Mouse (Mus musculus) neural tube, embryonic 14.5 days (tissue): ENCODE data around the gene Wbp4. TPM values are rescaled to one million over a fixed set of nuclear protein-coding genes. Genes with fewer than 3 reads are reported as not detected.

Experiments
- ATAC-seq: fragments of 200-750 bp; cut with Nextera tagmentation; 2 replicates; pipeline ENCODE4 v1.8.0; 2017; ENCODE audit warnings: low read depth, mild to moderate bottlenecking, moderate TSS enrichment, moderate library complexity
- H3K27ac ChIP-seq: fragments of 300-500 bp; sonication (generic); 2 replicates; pipeline ENCODE4 v1.5.1; 2014; ENCODE audit warnings: low read depth, mild to moderate bottlenecking, control low read depth, low read length, moderate library complexity, mixed read lengths
- H3K27me3 ChIP-seq: fragments of 300-500 bp; sonication (generic); 2 replicates; pipeline ENCODE4 v1.6.1; 2014; ENCODE audit warnings: low read length; ENCODE audit not compliant: control insufficient read depth, insufficient read depth
- H3K36me3 ChIP-seq: fragments of 300-500 bp; sonication (generic); 2 replicates; pipeline ENCODE4 v1.6.1; 2014; ENCODE audit warnings: low read length, mixed read lengths; ENCODE audit not compliant: control insufficient read depth, insufficient read depth
- H3K4me1 ChIP-seq: fragments of 300-500 bp; sonication (generic); 2 replicates; pipeline ENCODE4 v1.6.1; 2014; ENCODE audit warnings: low read length; ENCODE audit not compliant: control insufficient read depth, insufficient read depth
- H3K4me2 ChIP-seq: fragments of 300-500 bp; sonication (generic); 2 replicates; pipeline ENCODE4 v1.6.1; 2014; ENCODE audit warnings: mild to moderate bottlenecking, low read depth, low read length, control low read depth
- H3K4me3 ChIP-seq: fragments of 300-500 bp; sonication (generic); 2 replicates; pipeline ENCODE4 v1.5.1; 2014; ENCODE audit warnings: low read depth, low read length, control low read depth, mixed read lengths
- H3K9ac ChIP-seq: fragments of 300-500 bp; sonication (generic); replicated peaks from 2 replicates; pipeline ENCODE4 v1.6.1; 2014; ENCODE audit warnings: low read depth, mild to moderate bottlenecking, control low read depth, low read length, mixed read lengths
- H3K9me3 ChIP-seq: fragments of 300-500 bp; sonication (generic); 2 replicates; pipeline ENCODE4 v1.6.1; 2016; ENCODE audit warnings: low read length; ENCODE audit not compliant: control insufficient read depth
- WGBS: fragments of 180-500 bp; shearing (Covaris S2); extraction: QIAGEN DNeasy Blood & Tissue Kit; methylation state at CpG from one replicate; pipeline ENCODE4 v1.1.7; 2014; 5-methylcytosine and 5-hydroxymethylcytosine counted together
- polyA plus RNA-seq: library from polyadenylated mRNA; unstranded; fragments of >200 nt; fragmentation: Nextera tagmentation; extraction: Ambion mirVana; gene quantifications from 2 replicates; pipeline ENCODE4 v1.2.1, GENCODE M21; 2014

Gene Wbp4
- polyA plus RNA-seq, 1 experiment from 2014 or later: 47.3 TPM

GRCm38 (mm10) chr14:79513951-79514350 is 32.6 kb upstream of the Wbp4 start:
- ATAC-seq: no peak
- H3K27ac ChIP-seq: no peak overlapping the region
- no peak overlapping the region for H3K4me2 ChIP-seq
- H3K4me3 ChIP-seq: no peak overlapping the region
- H3K9ac ChIP-seq: no peak overlapping the region
- no peaks in the 10 kb centered on the region for H3K9me3 ChIP-seq
- no peaks in the 10 kb centered on the region for H3K27me3 ChIP-seq
- H3K4me1 ChIP-seq: no peaks in the 10 kb centered on the region
- no peaks in the 10 kb centered on the region for H3K36me3 ChIP-seq
- WGBS: 83% methylated on average over 2 of the region's 2 CpGs

GRCm38 (mm10) chr14:79511521-79511920 is 30.2 kb upstream of the Wbp4 start:
- Histone ChIP-seq H3K4me1 (no peaks in the 10 kb centered on the region), H3K4me2 (no peak overlapping the region), H3K36me3 (no peaks in the 10 kb centered on the region), H3K9me3 (no peaks in the 10 kb centered on the region), H3K27ac (no peak overlapping the region), H3K4me3 (no peak overlapping the region), H3K27me3 (no peaks in the 10 kb centered on the region), H3K9ac (no peak overlapping the region)
- ATAC-seq: no peak
- WGBS: 85% methylated on average over 1 of the region's 1 CpGs

GRCm38 (mm10) chr14:79508662-79509305 is 27.5 kb upstream of the Wbp4 start:
- Histone ChIP-seq H3K27ac (no peak overlapping the region), H3K9ac (no peak overlapping the region), H3K27me3 (no peaks in the 10 kb centered on the region), H3K4me2 (no peak overlapping the region), H3K36me3 (no peaks in the 10 kb centered on the region), H3K4me1 (no peaks in the 10 kb centered on the region), H3K9me3 (no peaks in the 10 kb centered on the region), H3K4me3 (no peak overlapping the region)
- 78% methylated on average over 9 of the region's 9 CpGs for WGBS
- no peak for ATAC-seq

GRCm38 (mm10) chr14:79507846-79508245 is 26.5 kb upstream of the Wbp4 start:
- Histone ChIP-seq H3K4me1 (no peaks in the 10 kb centered on the region), H3K9me3 (no peaks in the 10 kb centered on the region), H3K36me3 (no peaks in the 10 kb centered on the region), H3K27me3 (no peaks in the 10 kb centered on the region), H3K4me2 (no peak overlapping the region), H3K9ac (no peak overlapping the region), H3K4me3 (no peak overlapping the region), H3K27ac (no peak overlapping the region)
- no peak for ATAC-seq
- 83% methylated on average over 1 of the region's 1 CpGs for WGBS

- Histone ChIP-seq H3K27me3 (no peaks in the 10 kb centered on the region), H3K4me2 (no peak overlapping the region), H3K27ac (no peak overlapping the region), H3K9ac (no peak overlapping the region), H3K4me1 (no peaks in the 10 kb centered on the region), H3K36me3 (no peaks in the 10 kb centered on the region), H3K9me3 (no peaks in the 10 kb centered on the region), H3K4me3 (no peak overlapping the region)
- ATAC-seq: no peak
- WGBS: 82% methylated on average over 9 of the region's 9 CpGs
Measured at GRCm38 (mm10) chr14:79506207-79506606, 24.9 kb upstream of the Wbp4 start.

GRCm38 (mm10) chr14:79504246-79505006 is 23.1 kb upstream of the Wbp4 start:
- H3K36me3 ChIP-seq: no peaks in the 10 kb centered on the region
- no peaks in the 10 kb centered on the region for H3K27me3 ChIP-seq
- no peaks in the 10 kb centered on the region for H3K9me3 ChIP-seq
- H3K4me1 ChIP-seq: no peaks in the 10 kb centered on the region
- no peak overlapping the region for H3K9ac ChIP-seq
- H3K4me3 ChIP-seq: no peak overlapping the region
- H3K4me2 ChIP-seq: no peak overlapping the region
- WGBS: 97% methylated on average over 7 of the region's 7 CpGs
- no peak for ATAC-seq
- H3K27ac ChIP-seq: no peak overlapping the region

- no peak overlapping the region for H3K9ac ChIP-seq
- 68% methylated on average over 5 of the region's 5 CpGs for WGBS
- no peak overlapping the region for H3K4me3 ChIP-seq
- no peaks in the 10 kb centered on the region for H3K9me3 ChIP-seq
- H3K4me2 ChIP-seq: no peak overlapping the region
- ATAC-seq: no peak
- H3K27ac ChIP-seq: no peak overlapping the region
- H3K4me1 ChIP-seq: no peaks in the 10 kb centered on the region
- H3K27me3 ChIP-seq: no peaks in the 10 kb centered on the region
- no peaks in the 10 kb centered on the region for H3K36me3 ChIP-seq
Measured at GRCm38 (mm10) chr14:79503371-79504075, 22.2 kb upstream of the Wbp4 start.

GRCm38 (mm10) chr14:79500756-79501155 is 19.4 kb upstream of the Wbp4 start:
- H3K4me1 ChIP-seq: no peaks in the 10 kb centered on the region
- H3K9me3 ChIP-seq: no peaks in the 10 kb centered on the region
- no peak overlapping the region for H3K4me2 ChIP-seq
- 93% methylated on average over 4 of the region's 4 CpGs for WGBS
- H3K4me3 ChIP-seq: no peak overlapping the region
- no peaks in the 10 kb centered on the region for H3K27me3 ChIP-seq
- no peak overlapping the region for H3K9ac ChIP-seq
- no peak for ATAC-seq
- no peak overlapping the region for H3K27ac ChIP-seq
- no peaks in the 10 kb centered on the region for H3K36me3 ChIP-seq

GRCm38 (mm10) chr14:79499326-79499725 is 18.0 kb upstream of the Wbp4 start:
- H3K4me2 ChIP-seq: no peak overlapping the region
- H3K9ac ChIP-seq: no peak overlapping the region
- no peak overlapping the region for H3K4me3 ChIP-seq

More at GRCm38 (mm10) chr14:79499326-79499725, 18.0 kb upstream of the Wbp4 start:
- no peaks in the 10 kb centered on the region for H3K4me1 ChIP-seq
- no peaks in the 10 kb centered on the region for H3K27me3 ChIP-seq
- no peak overlapping the region for H3K27ac ChIP-seq
- 93% methylated on average over 9 of the region's 9 CpGs for WGBS
- H3K36me3 ChIP-seq: no peaks in the 10 kb centered on the region
- H3K9me3 ChIP-seq: no peaks in the 10 kb centered on the region
- no peak for ATAC-seq
